Mouse (Mus musculus) left cerebral cortex, postnatal 25 days (tissue): ENCODE measurements around the gene Smn1. TPM values are rescaled to one million over a fixed set of nuclear protein-coding genes. Genes with fewer than 3 reads are reported as not detected.
A peak's percentile ranks its signal among the peaks of the same experiment; 100 is the strongest.
"Not testable (repeated sequence)": the region's sequence is repeated elsewhere in the genome, so short reads cannot be mapped to it uniquely, and the experiment has no call there.

Experiments used
- DNase-seq, 2 experiments: peaks; one replicate each; pipeline ENCODE4 v3.0.0; 2022; ENCODE audit warnings: low spot score in 2 of 2, mixed read lengths in 1 of 2
- intact Hi-C: fragments of 180-260 bp; cut with DNase I; formaldehyde crosslinking; loops from one replicate; pipeline ENCODE4 v1.15.1; 2025
- total RNA-seq, 2 experiments: library from RNA; stranded (reverse); gene quantifications; 2 replicates each; pipeline ENCODE4 v1.2.3; 2021

Gene Smn1
- total RNA-seq, result 10 to 100 TPM; 35.7 to 35.9 TPM

GRCm38 (mm10) chr13:100124423-100125257 lies at the start of gene Smn1:
TSS of gene Smn1 (plus strand) at chr13:100124852.
- peak; percentile 98 for DNase-seq
- intact Hi-C loops, result no loop called here

DNA sequence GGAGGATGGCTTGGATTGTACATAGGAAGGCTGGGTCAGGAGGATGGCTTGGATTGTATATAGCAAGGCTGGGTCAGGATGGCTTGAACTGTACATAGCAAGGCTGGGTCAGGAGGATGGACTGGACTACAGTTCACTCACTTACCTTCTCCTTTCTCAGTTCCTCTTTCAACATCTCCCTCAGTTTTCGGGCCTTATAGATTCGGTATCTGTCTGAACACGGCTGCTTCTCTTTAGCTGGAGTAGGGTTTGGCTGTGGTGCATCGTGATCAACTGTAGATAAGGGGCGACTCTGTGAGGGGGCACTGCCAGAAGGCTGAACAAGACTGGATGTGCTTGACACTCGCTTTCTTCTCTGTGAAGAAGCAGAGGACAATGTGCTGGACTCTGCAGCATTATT lies 25.8 kb upstream of the Smn1 start:
- no peak for DNase-seq
- intact Hi-C loops, result no loop called here

DNA sequence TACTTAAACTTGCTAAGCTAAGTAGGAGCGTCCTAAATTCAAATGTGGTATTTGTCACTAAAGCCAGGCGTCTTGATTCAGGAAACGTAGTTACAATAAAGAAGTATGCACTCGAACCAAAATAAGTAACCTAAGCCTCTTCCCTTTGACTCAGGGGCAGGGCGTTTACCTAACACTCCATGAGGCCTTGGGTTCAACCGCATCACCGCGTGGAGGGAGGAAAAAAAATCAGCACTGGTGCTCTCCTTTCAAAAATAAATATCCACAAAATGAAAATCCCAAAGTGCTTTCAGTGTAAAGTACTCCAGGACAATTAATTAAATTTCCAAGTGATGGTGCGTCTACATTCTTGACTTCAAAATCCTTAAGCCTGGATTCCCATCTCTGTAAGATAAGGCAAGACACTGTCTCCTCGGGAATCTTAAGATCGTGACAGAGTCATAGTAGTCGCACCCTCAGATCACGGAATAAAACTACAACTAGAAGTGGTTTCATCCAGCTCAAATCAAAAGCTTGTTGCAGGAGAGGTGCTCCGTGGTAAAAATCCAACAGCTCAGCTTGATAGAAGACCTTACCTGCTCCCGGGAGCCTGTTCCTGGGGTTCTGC lies 21.5 kb upstream of the Smn1 start:
- intact Hi-C loops, result loop anchor here (10.0 kb wide), 1 partner anchor 622 kb away; no protein-coding TSS in a partner anchor
- no peak for DNase-seq

GRCm38 (mm10) chr13:100103748-100104254 lies 20.9 kb upstream of the Smn1 start, which contains the start of gene Bdp1:
TSS of gene Bdp1 (minus strand) at chr13:100104070.
- intact Hi-C loops, result loop anchor here (10.0 kb wide), 1 partner anchor 621 kb away; no protein-coding TSS in a partner anchor
- peak; percentile 95 to 96 for DNase-seq

DNA sequence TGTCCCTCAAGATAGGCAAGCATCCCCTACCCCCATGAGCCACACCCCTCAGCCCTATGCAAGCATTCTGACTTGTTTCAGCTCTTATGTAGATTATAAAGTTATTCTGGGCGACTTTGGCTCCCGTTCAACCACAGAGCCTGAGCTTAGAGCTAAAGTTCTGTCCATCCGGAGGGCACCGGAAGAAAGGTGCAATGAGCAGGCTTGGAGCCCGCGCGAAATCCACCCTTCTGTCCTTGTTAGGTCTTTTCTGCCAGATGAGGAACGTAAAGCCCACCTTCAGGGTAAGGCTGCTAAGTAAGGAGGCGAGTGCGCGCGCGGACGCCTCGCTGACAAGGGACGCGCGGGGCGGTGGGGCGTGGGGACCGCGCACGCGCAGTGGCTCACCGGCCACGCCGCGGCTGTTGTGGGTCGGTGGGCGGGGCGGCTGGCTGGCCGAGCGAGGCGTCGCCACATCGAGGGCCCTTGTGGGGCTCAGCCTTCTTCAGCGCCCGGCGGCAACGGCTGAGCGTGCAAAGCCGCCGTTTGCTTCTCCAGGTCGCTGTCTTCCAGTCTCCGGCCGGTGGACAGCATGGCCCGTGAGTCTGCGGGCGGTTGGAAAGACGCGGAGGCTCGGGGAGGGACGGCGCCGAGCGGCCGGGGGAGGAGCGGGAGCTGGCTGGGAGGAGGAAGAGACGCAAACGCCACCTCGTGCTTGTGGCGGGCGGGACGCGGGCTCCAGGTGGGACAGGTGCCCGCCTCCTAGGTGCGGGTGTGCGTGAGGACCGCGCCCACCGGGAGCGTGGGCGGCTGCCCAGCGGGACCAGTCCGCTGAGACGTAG lies 16.8 kb upstream of the Smn1 start, which contains the start of gene Serf1:
Gene Serf1 (plus strand): TSS at position 361 of the 821 bp plus-strand sequence.
- DNase-seq, result peak; percentile 83 to 84
- intact Hi-C loops, result loop anchor here (5.0 to 10.0 kb wide), 2 partner anchors 544 to 617 kb away; partner anchors contain the start of genes Ak6, Rad17 and Taf9

GRCm38 (mm10) chr13:100112218-100112972 lies 12.3 kb upstream of the Smn1 start:
- intact Hi-C loops, result loop anchor here (5.0 to 10.0 kb wide), 2 partner anchors 280 to 502 kb away; partner anchors contain the start of gene Marveld2
- no peak for DNase-seq

DNA sequence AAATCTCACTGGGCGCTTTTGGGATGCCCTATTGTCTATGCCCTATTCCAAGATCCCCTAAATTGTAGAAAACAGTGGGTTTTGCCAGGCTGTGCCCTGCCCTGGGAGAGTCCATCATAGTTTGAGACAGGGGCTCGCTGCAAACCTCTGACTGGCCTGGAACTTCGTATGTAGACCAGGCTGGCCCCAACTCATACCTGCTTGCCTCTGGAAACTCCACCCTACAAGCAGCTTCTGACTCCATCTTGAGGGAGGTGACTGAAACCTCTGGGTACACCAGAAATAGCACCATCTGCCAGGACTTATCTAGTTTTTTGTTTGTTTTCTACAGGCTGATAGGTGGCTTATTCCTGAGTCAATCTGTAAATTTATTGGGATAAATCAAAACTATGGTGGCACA lies 682 bp upstream of the Smn1 start:
- intact Hi-C loops, result no loop called here
- DNase-seq, result no peak

DNA sequence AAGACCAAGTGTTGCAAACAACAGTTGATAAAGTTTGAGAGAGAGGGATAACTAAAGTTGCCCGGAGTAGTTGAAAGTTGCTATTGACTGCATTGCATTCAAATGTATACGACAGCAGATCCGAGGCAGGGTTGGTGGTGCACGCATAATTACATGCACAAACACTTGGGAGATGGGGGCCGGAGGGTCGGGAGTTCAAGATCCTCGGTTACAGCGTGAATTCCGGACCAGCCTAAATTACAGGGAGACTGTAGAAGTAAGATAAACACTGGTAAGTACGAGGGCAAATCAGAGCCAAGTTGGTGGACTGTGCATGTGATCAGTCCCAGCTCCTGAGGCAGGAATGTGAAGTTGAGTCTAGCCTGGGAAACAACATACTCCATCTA lies 599 bp downstream of the Smn1 start:
- intact Hi-C loops, result no loop called here
- no peak for DNase-seq

GRCm38 (mm10) chr13:100141646-100142314 lies 17.1 kb downstream of the Smn1 start:
- intact Hi-C loops, result no loop called here
- DNase-seq, result no peak

DNA sequence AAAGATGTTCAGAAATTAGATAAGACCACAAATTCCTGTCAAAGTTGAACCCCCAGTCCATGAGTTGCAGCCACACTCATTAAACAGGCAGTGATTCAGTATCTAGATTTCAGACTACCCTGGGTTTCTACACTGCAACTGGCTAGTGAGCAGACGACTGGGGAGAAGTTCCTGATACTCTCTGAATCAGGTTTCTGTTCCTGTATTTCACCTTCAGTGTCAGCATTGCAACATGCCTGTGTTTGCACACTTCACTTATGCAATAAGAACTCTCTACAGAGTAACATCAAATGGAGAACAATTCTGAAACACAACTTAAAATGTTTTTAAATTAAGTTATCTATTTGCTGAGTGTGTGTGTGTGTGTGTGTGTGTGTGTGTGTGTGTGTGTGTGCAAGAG lies 28.0 kb downstream of the Smn1 start:
- DNase-seq, result no peak
- intact Hi-C loops, result no loop called here

- intact Hi-C loops, result no loop called here
- DNase-seq, result no peak
These were observed 32.0 kb downstream of the Smn1 start for GRCm38 (mm10) chr13:100156624-100157023.

DNA sequence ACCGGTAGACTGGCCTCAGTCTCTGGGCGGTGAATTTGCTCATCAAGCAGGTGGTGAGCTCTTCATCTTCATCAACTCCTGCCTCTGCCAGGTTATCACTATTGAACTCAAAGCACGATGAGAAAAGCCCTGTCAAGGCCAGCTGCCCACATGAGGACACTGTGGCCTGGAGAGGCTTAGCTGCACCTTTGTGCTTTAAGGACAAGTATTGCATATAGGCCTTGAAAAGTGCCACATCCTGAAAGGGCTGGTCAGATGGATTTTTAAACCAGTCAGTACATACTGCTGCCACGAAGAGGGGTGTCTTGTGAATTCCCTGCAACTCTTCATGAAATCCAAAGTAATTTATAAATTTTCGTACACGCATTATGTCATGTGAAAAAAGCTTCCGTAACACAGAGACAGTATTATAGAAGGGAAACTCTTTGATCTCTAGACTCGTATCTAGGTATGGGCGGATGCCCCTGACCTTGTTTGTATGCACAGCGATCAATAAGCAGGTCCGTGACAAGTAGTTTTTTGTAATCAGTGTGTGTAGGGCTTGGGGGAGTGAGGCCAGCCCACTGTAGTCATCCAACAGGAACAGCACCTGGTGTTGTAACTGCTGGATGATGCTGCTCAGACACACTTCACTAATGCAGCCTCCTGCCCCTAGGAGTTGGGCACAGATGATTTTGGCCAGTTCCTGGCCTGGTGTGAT lies 36.7 kb downstream of the Smn1 start:
- intact Hi-C loops, result not testable (repeated sequence)

DNA sequence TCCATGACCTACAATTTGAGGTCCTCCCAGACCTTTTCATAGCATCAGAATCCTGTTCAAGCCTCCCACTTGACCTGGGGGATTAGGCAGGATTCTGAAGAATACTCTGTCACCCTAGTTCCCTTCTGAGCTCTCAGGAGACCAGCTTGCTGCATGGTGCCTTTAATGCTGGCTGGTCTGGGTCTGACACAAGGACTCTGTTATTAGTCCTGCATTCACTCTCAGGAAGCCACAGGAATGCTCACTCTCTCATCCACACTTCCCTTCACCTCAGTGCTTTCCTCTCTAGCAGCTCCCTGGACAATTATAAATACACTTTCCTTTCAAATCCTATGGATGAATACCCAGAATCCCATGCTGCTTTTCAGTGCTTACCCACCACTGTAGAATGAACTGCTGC lies 37.8 kb downstream of the Smn1 start:
- intact Hi-C loops, DNase-seq: not testable (repeated sequence)

More for the DNA sequence above, 36.7 kb downstream of the Smn1 start:
- DNase-seq, result not testable (repeated sequence)

GRCm38 (mm10) chr13:100166378-100166777 lies 41.7 kb downstream of the Smn1 start:
- DNase-seq, intact Hi-C loops: not testable (repeated sequence)

- intact Hi-C loops, DNase-seq: not testable (repeated sequence)
These were observed 49.7 kb downstream of the Smn1 start for GRCm38 (mm10) chr13:100174360-100174759.

GRCm38 (mm10) chr13:100183111-100183510 lies 58.5 kb downstream of the Smn1 start:
- DNase-seq, result not testable (repeated sequence)
- intact Hi-C loops, result loop anchor here (10.0 kb wide), 1 partner anchor 262 kb away; no protein-coding TSS in a partner anchor
